Mouse (Mus musculus): Measurements from ENCODE around the gene Mrpl24. TPM values are rescaled to one million over a fixed set of nuclear protein-coding genes. Genes with fewer than 3 reads are reported as not detected.
"Not testable (repeated sequence)": the region's sequence is repeated elsewhere in the genome, so short reads cannot be mapped to it uniquely, and the experiment has no call there.

Mrpl24 gene
- polyA plus RNA-seq, 1 experiment: 114 TPM

DNA sequence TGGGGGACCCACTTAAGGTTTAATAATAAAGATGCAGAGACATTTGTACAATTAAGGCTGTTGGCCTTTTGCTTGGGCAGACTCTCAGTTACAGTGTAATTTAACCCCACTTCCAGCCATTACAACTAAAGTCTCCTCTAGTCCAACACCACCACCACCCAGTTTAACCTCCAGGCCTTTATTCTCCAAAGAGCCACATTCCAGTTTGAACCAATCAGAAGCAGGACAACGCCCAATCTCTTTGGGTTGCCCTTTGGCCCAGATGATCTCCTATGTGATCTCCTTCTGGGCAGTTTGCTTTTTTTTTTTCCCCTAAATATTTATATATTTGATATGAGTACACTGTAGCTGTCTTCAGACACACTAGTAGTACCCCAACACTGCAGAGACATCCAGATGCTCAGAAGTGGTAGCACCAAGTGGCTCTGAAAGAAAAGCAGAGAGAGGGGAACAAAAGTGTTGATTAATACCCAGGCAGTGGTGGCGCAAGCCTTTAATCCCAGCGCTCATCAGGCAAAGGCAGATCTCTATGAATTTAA lies 25.9 kb upstream of the Mrpl24 start:
- no peak for TF ChIP-seq USF1 (IDR thresholded peaks at IDR 0.05; ENCODE audit: low read depth)
- TF ChIP-seq MAX (IDR thresholded peaks at IDR 0.05; ENCODE audit: low read depth): no peak
- no peak for TF ChIP-seq TCF3 (IDR thresholded peaks at IDR 0.05; ENCODE audit: insufficient read length, low read depth)
- TF ChIP-seq CEBPB (IDR thresholded peaks at IDR 0.05; ENCODE audit: insufficient read depth, poor library complexity, severe bottlenecking): no peak
- no peak for TF ChIP-seq POLR2A (IDR thresholded peaks at IDR 0.05; ENCODE audit: insufficient read length, low read depth)
- no peak for TF ChIP-seq POLR2AphosphoS2 (IDR thresholded peaks at IDR 0.05; ENCODE audit: insufficient read length, low read depth)
- TF ChIP-seq TCF12 (IDR thresholded peaks at IDR 0.05; ENCODE audit: insufficient read depth, poor library complexity, severe bottlenecking): no peak
- no peaks in the 10 kb centered on the region for H3K79me2 ChIP-seq (ENCODE audit: control insufficient read depth, insufficient read depth)
- H3K27me3 ChIP-seq (ENCODE audit: control insufficient read depth, insufficient read depth, insufficient read length): no peaks in the 10 kb centered on the region
- H3K4me3 ChIP-seq: no peak overlapping the region
- H3K36me3 ChIP-seq (ENCODE audit: control insufficient read depth, insufficient read depth): no peaks in the 10 kb centered on the region
- H3K4me2 ChIP-seq (ENCODE audit: low read depth): no peak overlapping the region
- no peak overlapping the region for H3ac ChIP-seq (ENCODE audit: control insufficient read depth, insufficient read length)

GRCm38 (mm10) chr3:87899266-87899665 lies 20.0 kb upstream of the Mrpl24 start:
- TF ChIP-seq USF1 (IDR thresholded peaks at IDR 0.05; ENCODE audit: low read depth) (no peak), REST (IDR thresholded peaks at IDR 0.05; ENCODE audit: insufficient read depth, insufficient read length) (no peak), POLR2A (IDR thresholded peaks at IDR 0.05; ENCODE audit: insufficient read length, low read depth) (no peak), POLR2AphosphoS2 (IDR thresholded peaks at IDR 0.05; ENCODE audit: insufficient read length, low read depth) (no peak), MAX (IDR thresholded peaks at IDR 0.05; ENCODE audit: low read depth) (no peak), MYOG (IDR thresholded peaks at IDR 0.05; ENCODE audit: control insufficient read depth in 1 of 3, insufficient read depth in 1 of 3, insufficient read length in 2 of 3, low read depth in 2 of 3) (no peak), TCF3 (IDR thresholded peaks at IDR 0.05; ENCODE audit: insufficient read length, low read depth) (no peak), TCF12 (IDR thresholded peaks at IDR 0.05; ENCODE audit: insufficient read depth, poor library complexity, severe bottlenecking) (no peak), CEBPB (IDR thresholded peaks at IDR 0.05; ENCODE audit: insufficient read depth, poor library complexity, severe bottlenecking) (no peak), MYOD1 (IDR thresholded peaks at IDR 0.05; ENCODE audit: control insufficient read depth in 1 of 3, insufficient read length in 2 of 3, low read depth in 2 of 3) (no peak), SRF (IDR thresholded peaks at IDR 0.05; ENCODE audit: control insufficient read depth, insufficient read length, low read depth) (no peak), E2F4 (IDR thresholded peaks at IDR 0.05; ENCODE audit: insufficient read depth) (no peak)
- H3K27me3 ChIP-seq (ENCODE audit: control insufficient read depth, insufficient read depth, insufficient read length): no peaks in the 10 kb centered on the region
- no peaks in the 10 kb centered on the region for H3K36me3 ChIP-seq (ENCODE audit: control insufficient read depth, insufficient read depth)

DNA sequence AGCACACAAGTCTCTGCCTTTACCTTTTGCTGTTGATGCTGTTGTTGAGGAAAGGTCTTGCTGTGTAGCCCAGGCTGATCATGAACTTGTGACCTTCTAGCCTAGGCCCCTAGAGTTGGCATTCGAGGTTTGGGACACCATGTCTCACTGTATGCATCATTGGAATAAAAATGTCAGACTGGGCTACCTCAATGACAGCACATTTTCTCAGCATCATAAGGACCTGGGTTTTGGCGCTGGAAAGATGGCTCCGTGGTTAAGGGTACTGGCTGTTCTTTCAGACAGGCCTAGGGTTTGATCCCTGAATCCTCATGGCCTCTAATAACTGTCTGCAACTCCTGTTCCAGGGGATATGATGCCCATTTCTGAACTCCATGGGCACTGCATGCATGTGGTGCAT lies 19.5 kb upstream of the Mrpl24 start:
- H3K4me3 ChIP-seq: no peak overlapping the region
- H3ac ChIP-seq (ENCODE audit: control insufficient read depth, insufficient read length): no peak overlapping the region
- H3K27me3 ChIP-seq (ENCODE audit: control insufficient read depth, insufficient read depth, insufficient read length): no peaks in the 10 kb centered on the region
- no peak for TF ChIP-seq MYOG (IDR thresholded peaks at IDR 0.05; ENCODE audit: control insufficient read depth in 1 of 3, insufficient read depth in 1 of 3, insufficient read length in 2 of 3, low read depth in 2 of 3)
- H3K4me2 ChIP-seq (ENCODE audit: low read depth): no peak overlapping the region
- H3K36me3 ChIP-seq (ENCODE audit: control insufficient read depth, insufficient read depth): no peaks in the 10 kb centered on the region
- H3K79me2 ChIP-seq (ENCODE audit: control insufficient read depth, insufficient read depth): no peaks in the 10 kb centered on the region

More at GRCm38 (mm10) chr3:87899266-87899665, 20.0 kb upstream of the Mrpl24 start:
- Histone ChIP-seq H3K4me3 (no peak overlapping the region), H3K4me2 (ENCODE audit: low read depth) (no peak overlapping the region), H3ac (ENCODE audit: control insufficient read depth, insufficient read length) (no peak overlapping the region), H3K79me2 (ENCODE audit: control insufficient read depth, insufficient read depth) (no peaks in the 10 kb centered on the region)

DNA sequence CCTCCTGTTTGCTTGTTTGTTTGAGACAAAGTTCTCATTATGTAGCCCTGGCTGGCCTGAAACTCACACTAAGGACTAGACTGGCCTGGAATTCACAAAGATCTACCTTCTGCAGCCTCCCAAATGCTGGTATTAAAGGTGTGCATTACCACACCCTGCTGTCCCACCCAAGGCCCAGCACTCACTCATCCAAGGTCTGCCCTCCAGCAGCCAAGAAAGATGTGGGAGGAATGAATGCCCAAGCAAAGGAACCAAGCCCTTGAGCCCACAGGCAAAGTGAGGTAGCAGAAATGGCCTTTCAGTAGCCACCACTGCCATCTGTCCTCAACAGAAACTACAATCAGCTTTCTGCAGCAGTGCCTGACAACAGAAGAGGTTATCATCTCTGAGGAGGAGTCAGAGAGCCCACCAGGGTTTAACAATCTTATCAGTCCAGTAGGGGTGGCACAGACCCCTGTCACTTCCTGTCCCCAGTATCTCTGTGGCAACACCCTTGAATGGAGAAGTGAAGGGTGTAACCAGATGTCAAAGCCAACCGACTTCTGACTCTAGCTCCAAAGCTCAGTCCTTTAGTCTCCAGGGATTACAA lies 18.2 kb upstream of the Mrpl24 start:
- H3K36me3 ChIP-seq (ENCODE audit: control insufficient read depth, insufficient read depth): no peaks in the 10 kb centered on the region
- H3K4me3 ChIP-seq: no peak overlapping the region
- no peaks in the 10 kb centered on the region for H3K79me2 ChIP-seq (ENCODE audit: control insufficient read depth, insufficient read depth)
- no peak overlapping the region for H3K4me2 ChIP-seq (ENCODE audit: low read depth)
- TF ChIP-seq SRF (IDR thresholded peaks at IDR 0.05; ENCODE audit: control insufficient read depth, insufficient read length, low read depth) (no peak), REST (IDR thresholded peaks at IDR 0.05; ENCODE audit: insufficient read depth, insufficient read length) (no peak), TCF3 (IDR thresholded peaks at IDR 0.05; ENCODE audit: insufficient read length, low read depth) (no peak), POLR2AphosphoS2 (IDR thresholded peaks at IDR 0.05; ENCODE audit: insufficient read length, low read depth) (no peak), POLR2A (IDR thresholded peaks at IDR 0.05; ENCODE audit: insufficient read length, low read depth) (no peak), USF1 (IDR thresholded peaks at IDR 0.05; ENCODE audit: low read depth) (no peak), CEBPB (IDR thresholded peaks at IDR 0.05; ENCODE audit: insufficient read depth, poor library complexity, severe bottlenecking) (no peak), MAX (IDR thresholded peaks at IDR 0.05; ENCODE audit: low read depth) (no peak), MYOG (IDR thresholded peaks at IDR 0.05; ENCODE audit: control insufficient read depth in 1 of 3, insufficient read depth in 1 of 3, insufficient read length in 2 of 3, low read depth in 2 of 3) (no peak), TCF12 (IDR thresholded peaks at IDR 0.05; ENCODE audit: insufficient read depth, poor library complexity, severe bottlenecking) (no peak), E2F4 (IDR thresholded peaks at IDR 0.05; ENCODE audit: insufficient read depth) (no peak), MYOD1 (IDR thresholded peaks at IDR 0.05; ENCODE audit: control insufficient read depth in 1 of 3, insufficient read length in 2 of 3, low read depth in 2 of 3) (no peak)
- no peaks in the 10 kb centered on the region for H3K27me3 ChIP-seq (ENCODE audit: control insufficient read depth, insufficient read depth, insufficient read length)
- H3ac ChIP-seq (ENCODE audit: control insufficient read depth, insufficient read length): no peak overlapping the region

DNA sequence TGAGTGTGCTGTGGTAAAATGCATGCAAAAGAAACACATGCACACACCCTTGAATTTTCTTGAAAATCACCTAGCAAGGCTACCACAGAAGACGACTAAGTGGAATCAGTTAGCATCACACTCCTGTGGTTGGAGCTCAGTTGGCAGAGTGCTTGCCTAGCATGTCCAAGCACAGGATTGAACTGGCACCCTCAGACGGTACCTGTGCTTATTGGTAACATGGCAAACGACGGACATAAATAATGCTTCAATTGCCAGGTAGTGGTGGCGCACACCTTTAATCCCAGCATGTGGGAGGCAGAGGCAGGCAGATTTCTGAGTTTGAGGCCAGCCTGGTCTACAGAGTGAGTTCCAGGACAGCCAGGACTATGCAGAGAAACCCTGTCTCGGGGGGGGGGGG lies 17.3 kb upstream of the Mrpl24 start:
- not testable (repeated sequence) for H3K27me3 ChIP-seq (ENCODE audit: control insufficient read depth, insufficient read depth, insufficient read length); H3K4me3 ChIP-seq; H3K79me2 ChIP-seq (ENCODE audit: control insufficient read depth, insufficient read depth); H3K4me2 ChIP-seq (ENCODE audit: low read depth); H3K36me3 ChIP-seq (ENCODE audit: control insufficient read depth, insufficient read depth); H3ac ChIP-seq (ENCODE audit: control insufficient read depth, insufficient read length)

Data from myocyte (in vitro differentiated cells).